Mouse (Mus musculus): ENCODE data around the gene Vav3.

Vav3 gene

GRCm38 (mm10) chr3:109515479-109515878 lies 175.0 kb downstream of the Vav3 start:
- no peak for DNase-seq

GRCm38 (mm10) chr3:109516372-109516771 lies 175.9 kb downstream of the Vav3 start:
- DNase-seq = no peak

- DNase-seq = no peak
Measured at GRCm38 (mm10) chr3:109522115-109522514, 181.7 kb downstream of the Vav3 start.

- no peak for DNase-seq
Measured at GRCm38 (mm10) chr3:109525825-109526224, 185.4 kb downstream of the Vav3 start.

GRCm38 (mm10) chr3:109526246-109526645 lies 185.8 kb downstream of the Vav3 start:
- DNase-seq = peak; percentile 67

- no peak for DNase-seq
Measured at GRCm38 (mm10) chr3:109526651-109527050, 186.2 kb downstream of the Vav3 start.

GRCm38 (mm10) chr3:109528688-109529087 lies 188.2 kb downstream of the Vav3 start:
- DNase-seq = no peak

GRCm38 (mm10) chr3:109537686-109538085 lies 197.2 kb downstream of the Vav3 start:
- no peak for DNase-seq

- no peak for DNase-seq
Measured at GRCm38 (mm10) chr3:109540009-109540408, 199.6 kb downstream of the Vav3 start.

GRCm38 (mm10) chr3:109544476-109545221 lies 204.2 kb downstream of the Vav3 start:
- DNase-seq = no peak

GRCm38 (mm10) chr3:109557329-109557728 lies 216.9 kb downstream of the Vav3 start:
- no peak for DNase-seq

GRCm38 (mm10) chr3:109561295-109561694 lies 220.8 kb downstream of the Vav3 start:
- DNase-seq = no peak

- DNase-seq = no peak
Measured at GRCm38 (mm10) chr3:109561776-109562175, 221.3 kb downstream of the Vav3 start.

GRCm38 (mm10) chr3:109562268-109562667 lies 221.8 kb downstream of the Vav3 start:
- DNase-seq = no peak

GRCm38 (mm10) chr3:109564443-109564842 lies 224.0 kb downstream of the Vav3 start:
- no peak for DNase-seq

GRCm38 (mm10) chr3:109568542-109569265 lies 228.3 kb downstream of the Vav3 start:
- no peak for DNase-seq

GRCm38 (mm10) chr3:109571483-109571882 lies 231.0 kb downstream of the Vav3 start:
- DNase-seq = no peak

GRCm38 (mm10) chr3:109572871-109573270 lies 232.4 kb downstream of the Vav3 start:
- DNase-seq = no peak

- DNase-seq = no peak
Measured at GRCm38 (mm10) chr3:109573549-109574146, 233.2 kb downstream of the Vav3 start.

GRCm38 (mm10) chr3:109574161-109574560 lies 233.7 kb downstream of the Vav3 start:
- DNase-seq = no peak

- DNase-seq = no peak
Measured at GRCm38 (mm10) chr3:109578347-109578746, 237.9 kb downstream of the Vav3 start.

- no peak for DNase-seq
Measured at GRCm38 (mm10) chr3:109578983-109579382, 238.5 kb downstream of the Vav3 start.

GRCm38 (mm10) chr3:109585946-109586345 lies 245.5 kb downstream of the Vav3 start:
- no peak for DNase-seq

- no peak for DNase-seq
Measured at GRCm38 (mm10) chr3:109592970-109593369, 252.5 kb downstream of the Vav3 start.
